Mouse (Mus musculus) forebrain, embryonic 11.5 days (tissue): ENCODE measurements at regions not wholly inside any gene's neighbourhood (a gene's known extent, or its start where the extent isn't known, plus 50 kb on each side); places are given as distances from the start of the nearest gene placed in this dataset.

Source experiments
- ATAC-seq: fragments of 200-750 bp; cut with Nextera tagmentation; replicated peaks from 2 replicates; pipeline ENCODE4 v1.8.0; 2017; ENCODE audit warnings: moderate TSS enrichment; ENCODE audit not compliant: low FRiP score
- DNase-seq: peaks from one replicate; pipeline ENCODE4 v3.0.0-alpha.2; 2017; ENCODE audit warnings: low spot score
- H3K27ac ChIP-seq: fragments of 300-500 bp; sonication (generic); 2 replicates; pipeline ENCODE4 v1.5.1; 2014; ENCODE audit warnings: low read depth, low read length
- H3K27me3 ChIP-seq: fragments of 300-500 bp; sonication (generic); 2 replicates; pipeline ENCODE4 v1.6.1; 2014; ENCODE audit warnings: mild to moderate bottlenecking, low read length, mixed read lengths; ENCODE audit not compliant: control insufficient read depth, insufficient read depth
- H3K36me3 ChIP-seq: fragments of 300-500 bp; sonication (generic); 2 replicates; pipeline ENCODE4 v1.6.1; 2014; ENCODE audit warnings: mild to moderate bottlenecking, low read length, moderate library complexity, mixed read lengths; ENCODE audit not compliant: control insufficient read depth, insufficient read depth
- H3K4me1 ChIP-seq: fragments of 300-500 bp; sonication (generic); replicated peaks from 2 replicates; pipeline ENCODE4 v1.6.1; 2014; ENCODE audit warnings: low read length, mixed read lengths; ENCODE audit not compliant: control insufficient read depth, insufficient read depth
- H3K4me2 ChIP-seq: fragments of 300-500 bp; sonication (generic); 2 replicates; pipeline ENCODE4 v1.6.1; 2014; ENCODE audit warnings: low read depth, mild to moderate bottlenecking, low read length, moderate library complexity, mixed read lengths; ENCODE audit not compliant: severe bottlenecking
- H3K4me3 ChIP-seq: fragments of 300-500 bp; sonication (generic); 2 replicates; pipeline ENCODE4 v1.5.1; 2014; ENCODE audit warnings: low read depth, low read length
- H3K9ac ChIP-seq: fragments of 300-500 bp; sonication (generic); 2 replicates; pipeline ENCODE4 v1.6.1; 2014; ENCODE audit warnings: low read length
- H3K9me3 ChIP-seq: fragments of 300-500 bp; sonication (generic); 2 replicates; pipeline ENCODE4 v1.6.1; 2016; ENCODE audit warnings: low read length, mixed read lengths; ENCODE audit not compliant: control insufficient read depth
- WGBS: fragments of 180-500 bp; shearing (Covaris S2); extraction: QIAGEN DNeasy Blood & Tissue Kit; methylation state at CpG from one replicate; pipeline ENCODE4 v1.1.7; 2014; 5-methylcytosine and 5-hydroxymethylcytosine counted together

DNA sequence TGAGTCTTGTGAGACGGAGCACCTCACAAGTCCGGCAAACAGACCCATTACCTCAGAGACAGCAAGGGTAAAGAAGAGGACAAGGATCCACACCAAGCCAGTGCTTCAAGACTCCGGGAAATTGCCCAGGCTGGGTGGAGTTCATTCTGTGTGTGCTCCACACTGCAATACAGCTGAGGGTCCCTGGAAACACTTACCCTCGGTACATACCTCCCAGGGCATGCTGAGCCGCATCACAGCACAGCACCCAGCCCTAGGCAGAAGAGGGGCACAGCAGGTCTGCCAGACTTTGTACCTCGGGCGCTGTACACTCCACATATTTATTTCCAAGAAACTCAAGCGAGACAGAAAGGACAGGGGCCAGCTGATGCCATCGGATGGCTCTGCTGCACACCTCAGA, 54.5 kb upstream of the Cmc1 start:
- H3K9me3 ChIP-seq: no peaks in the 10 kb centered on the region
- no peaks in the 10 kb centered on the region for H3K4me1 ChIP-seq
- H3K4me3 ChIP-seq: no peak overlapping the region
- DNase-seq (no peak), ATAC-seq (no peak)
- H3K4me2 ChIP-seq: no peak overlapping the region
- no peak overlapping the region for H3K9ac ChIP-seq
- H3K27ac ChIP-seq: no peak overlapping the region
- H3K27me3 ChIP-seq: no peaks in the 10 kb centered on the region
- H3K36me3 ChIP-seq: no peaks in the 10 kb centered on the region
- 94% methylated on average over 9 of the region's 9 CpGs for WGBS

DNA sequence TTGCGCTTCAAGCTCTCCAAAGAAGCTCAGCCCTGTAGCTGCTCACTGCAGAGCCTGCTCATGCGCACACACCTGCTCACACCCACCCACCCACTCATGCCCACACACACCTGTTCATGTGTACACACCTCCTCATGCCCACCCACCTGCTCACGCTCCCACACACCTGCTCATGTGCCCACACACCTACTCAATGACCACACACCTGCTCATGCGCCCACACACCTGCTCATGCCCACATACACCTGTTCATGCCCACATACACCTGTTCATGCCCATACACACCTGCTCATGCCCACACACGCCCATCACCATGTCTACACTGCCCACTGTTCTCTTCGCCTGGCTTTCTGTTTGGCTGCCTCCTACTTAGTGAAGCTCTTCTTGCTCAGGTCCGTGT, 56.5 kb upstream of the Cmc1 start:
- Histone ChIP-seq H3K4me3 (no peak overlapping the region), H3K9me3 (no peaks in the 10 kb centered on the region), H3K27me3 (no peaks in the 10 kb centered on the region), H3K4me2 (no peak overlapping the region), H3K27ac (no peak overlapping the region), H3K4me1 (no peaks in the 10 kb centered on the region), H3K9ac (no peak overlapping the region), H3K36me3 (no peaks in the 10 kb centered on the region)
- ATAC-seq (no peak), DNase-seq (no peak)
- WGBS: 87% methylated on average over 7 of the region's 7 CpGs

DNA sequence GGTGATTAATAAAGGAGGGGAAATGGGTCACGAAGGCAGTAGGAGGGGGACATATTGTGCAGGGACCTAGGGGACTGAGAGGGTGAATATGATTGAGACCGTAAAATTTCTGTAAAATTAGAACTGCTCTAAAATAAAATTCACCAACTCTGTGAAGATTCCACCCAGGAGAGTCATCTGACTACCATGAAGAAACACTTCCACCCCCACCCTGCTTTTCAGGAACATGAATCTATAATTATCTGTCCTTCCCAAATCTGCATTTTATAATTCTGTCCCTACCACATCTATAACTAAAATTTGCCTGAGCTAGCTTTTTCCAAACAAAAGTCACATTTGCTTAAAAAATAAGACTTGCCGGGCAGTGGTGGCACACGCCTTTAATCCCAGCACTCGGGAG, 69.7 kb upstream of the Cmc1 start:
- Histone ChIP-seq H3K4me1 (no peaks in the 10 kb centered on the region), H3K9me3 (no peaks in the 10 kb centered on the region; the same call in 1 of the 2 replicates), H3K36me3 (no peaks in the 10 kb centered on the region), H3K27me3 (no peaks in the 10 kb centered on the region), H3K4me3 (no peak overlapping the region), H3K4me2 (no peak overlapping the region), H3K27ac (no peak overlapping the region), H3K9ac (no peak overlapping the region)
- DNase-seq: no peak
- WGBS: 92% methylated on average over 5 of the region's 5 CpGs
- no peak for ATAC-seq

DNA sequence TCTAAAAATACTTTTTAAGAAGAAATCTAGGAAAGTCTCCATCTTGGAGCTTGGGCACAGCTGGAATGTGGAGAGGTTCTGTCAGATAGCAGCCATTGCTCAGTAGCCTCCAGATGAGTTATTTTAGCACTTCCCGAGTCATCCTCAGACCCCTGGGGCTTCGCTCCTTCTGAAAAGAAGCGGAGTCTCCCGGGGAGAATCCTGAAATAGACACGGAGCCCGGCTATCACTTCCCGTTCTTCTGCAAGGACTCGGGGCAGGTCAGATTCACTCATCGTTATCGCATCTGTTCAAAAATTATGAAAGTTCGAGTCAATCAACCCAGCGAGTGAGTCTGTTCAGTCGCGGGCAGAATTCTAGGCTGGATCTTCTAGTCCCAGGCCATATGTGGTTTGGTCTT, 71.2 kb upstream of the Cmc1 start:
- Histone ChIP-seq H3K4me3 (no peak overlapping the region), H3K9ac (no peak overlapping the region), H3K36me3 (no peaks in the 10 kb centered on the region), H3K27me3 (no peaks in the 10 kb centered on the region), H3K4me1 (no peaks in the 10 kb centered on the region), H3K9me3 (no peaks in the 10 kb centered on the region), H3K4me2 (no peak overlapping the region), H3K27ac (no peak overlapping the region)
- no peak for DNase-seq
- ATAC-seq: no peak
- 89% methylated on average over 14 of the region's 14 CpGs for WGBS

DNA sequence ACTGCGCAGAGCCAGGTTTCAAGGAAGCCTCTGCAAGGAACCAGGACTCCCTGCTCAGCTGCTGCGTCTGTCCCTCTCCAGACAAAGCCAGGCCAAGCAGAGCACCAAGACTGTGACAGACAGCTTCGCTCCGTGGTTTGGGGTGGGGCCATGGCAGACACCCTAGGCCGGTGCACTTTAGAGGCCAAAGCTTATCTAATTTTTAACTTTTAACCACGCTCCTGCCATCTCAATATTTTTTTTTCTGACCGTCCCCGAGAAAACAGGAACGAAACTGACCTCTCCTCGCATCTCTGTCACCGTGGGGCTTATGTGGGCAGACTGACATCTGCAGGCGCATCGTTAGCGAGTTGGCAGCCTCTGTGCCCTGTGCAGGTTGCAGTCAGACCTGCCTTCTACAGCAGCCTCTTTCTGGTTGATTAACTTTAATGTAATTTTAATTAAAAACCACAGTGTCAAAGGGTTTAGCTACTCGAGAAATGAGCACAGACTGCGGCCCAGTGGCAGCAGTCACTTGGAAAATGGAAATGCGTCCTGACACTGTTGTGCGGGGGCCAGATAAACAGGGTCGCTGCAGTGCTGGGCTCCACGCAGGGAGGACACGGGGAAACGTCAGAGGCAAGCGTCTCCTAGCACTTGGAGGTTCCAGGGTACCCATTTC, 77.6 kb upstream of the Cmc1 start:
- Histone ChIP-seq H3K9me3 (no peaks in the 10 kb centered on the region), H3K36me3 (no peaks in the 10 kb centered on the region), H3K4me1 (peaks cover 7% of the 10 kb centered on the region; the same call in 1 of the 2 replicates), H3K4me3 (no peak overlapping the region), H3K27ac (peak overlapping the region; percentile 37; the same call in 1 of the 2 replicates), H3K9ac (no peak overlapping the region; the same call in 1 of the 2 replicates), H3K4me2 (no peak overlapping the region), H3K27me3 (no peaks in the 10 kb centered on the region)
- 42% methylated on average over 23 of the region's 23 CpGs for WGBS
- DNase-seq (peak; percentile 54), ATAC-seq (peak; percentile 63; the same call in 1 of the 2 replicates)

DNA sequence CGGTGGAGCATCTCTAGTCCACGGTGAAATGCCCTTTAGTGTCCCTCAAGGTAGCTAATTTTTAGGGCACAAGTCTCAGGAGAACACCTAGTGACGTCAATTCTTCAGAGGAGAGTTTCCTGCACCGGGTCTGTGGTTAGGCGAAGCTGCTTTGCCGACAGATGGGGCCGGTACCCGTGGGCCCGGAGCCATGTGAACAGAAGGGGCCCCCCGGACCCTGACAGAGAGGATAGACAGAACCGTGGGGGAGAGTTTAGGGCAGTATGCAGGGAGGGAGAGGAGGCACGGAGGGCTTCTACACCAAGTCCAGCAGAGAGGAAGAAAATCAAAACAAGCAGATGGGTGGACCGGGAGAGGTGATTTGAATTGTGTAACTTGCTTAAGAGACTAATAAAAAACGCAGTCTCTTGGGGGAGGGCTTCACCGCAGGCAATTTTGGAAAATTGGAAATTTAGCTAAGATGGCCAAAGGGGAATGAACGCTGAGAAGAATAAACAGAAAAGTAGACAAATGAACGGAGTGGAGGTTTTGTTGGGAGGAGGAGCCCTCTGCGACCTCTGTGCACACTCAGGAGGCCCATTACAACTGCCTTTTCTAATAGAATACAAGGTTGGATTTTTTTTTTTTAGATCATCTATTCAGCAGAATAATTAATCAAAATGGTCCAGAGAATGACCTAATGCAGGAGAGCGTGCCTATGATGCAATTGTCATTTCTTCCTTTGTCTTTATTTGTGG, 78.9 kb upstream of the Cmc1 start:
- Histone ChIP-seq H3K27ac (peak overlapping the region; percentile 41; the same call in 1 of the 2 replicates), H3K4me3 (no peak overlapping the region), H3K36me3 (no peaks in the 10 kb centered on the region), H3K9me3 (no peaks in the 10 kb centered on the region), H3K27me3 (no peaks in the 10 kb centered on the region), H3K9ac (no peak overlapping the region), H3K4me1 (peaks cover 7% of the 10 kb centered on the region; the same call in 1 of the 2 replicates), H3K4me2 (no peak overlapping the region)
- DNase-seq: no peak
- ATAC-seq: peak; percentile 78
- 57% methylated on average over 19 of the region's 19 CpGs for WGBS

DNA sequence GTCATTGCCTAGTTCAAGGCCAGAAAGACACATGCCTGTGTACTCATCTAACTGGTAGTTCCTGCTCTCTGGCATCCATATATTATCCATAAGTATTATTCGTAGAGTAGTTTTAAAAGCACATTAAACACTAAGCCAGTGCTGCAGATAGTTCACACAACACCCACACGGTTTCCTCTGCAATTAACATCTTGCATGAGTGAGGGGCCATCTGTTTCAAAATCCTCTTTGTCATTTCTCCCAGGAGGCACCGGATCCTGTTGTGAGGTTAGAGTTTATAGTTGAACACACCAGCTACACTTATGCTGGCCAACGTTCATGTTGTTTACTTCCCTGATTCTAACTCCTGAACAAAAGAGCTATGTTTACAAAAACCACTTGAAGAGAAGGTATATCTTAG, 90.7 kb upstream of the Cmc1 start:
- Histone ChIP-seq H3K27ac (no peak overlapping the region), H3K9me3 (no peaks in the 10 kb centered on the region), H3K9ac (no peak overlapping the region), H3K4me3 (no peak overlapping the region), H3K27me3 (no peaks in the 10 kb centered on the region), H3K4me2 (no peak overlapping the region), H3K36me3 (no peaks in the 10 kb centered on the region), H3K4me1 (no peaks in the 10 kb centered on the region)
- WGBS: 77% methylated on average over 4 of the region's 4 CpGs
- ATAC-seq (no peak), DNase-seq (no peak)

DNA sequence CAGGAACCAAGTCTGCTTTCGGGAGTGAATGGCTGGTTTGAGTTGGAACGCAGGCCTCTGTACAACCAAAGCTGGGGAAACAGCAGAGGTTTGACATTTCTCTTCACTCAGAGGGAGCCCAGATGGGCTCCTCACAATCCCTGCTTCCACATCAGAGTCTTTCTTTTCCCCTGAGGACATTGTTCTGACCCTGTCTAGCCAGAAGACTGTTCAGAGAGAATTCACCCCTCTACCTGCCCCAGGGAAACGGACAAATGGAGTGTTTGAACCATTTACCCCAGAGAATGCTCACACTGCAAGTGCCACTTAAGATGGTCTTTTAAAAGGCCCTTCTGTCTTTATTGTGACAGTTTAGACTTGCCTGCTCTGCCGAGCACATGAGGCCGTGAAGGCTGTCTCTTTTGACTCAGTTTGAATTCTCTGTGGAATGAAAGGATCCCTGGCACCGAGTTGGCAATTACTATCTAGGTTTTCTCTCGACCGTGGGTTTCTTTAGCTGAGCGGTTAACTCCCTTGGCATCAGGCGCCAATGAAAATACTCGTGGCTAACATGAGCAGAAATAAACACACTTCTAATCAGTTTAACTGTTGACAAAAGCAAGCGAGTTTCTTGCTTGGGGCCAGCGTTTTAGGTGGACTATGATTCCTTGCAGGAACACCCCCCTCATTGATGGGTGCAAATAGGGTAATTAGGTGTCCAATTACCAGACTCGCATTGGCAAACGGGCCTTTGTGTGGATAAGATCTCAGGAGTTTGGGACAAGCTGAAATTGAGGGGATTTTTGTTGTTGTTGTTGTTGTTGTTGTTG, 97.0 kb upstream of the Cmc1 start:
- Histone ChIP-seq H3K9me3 (no peaks in the 10 kb centered on the region), H3K4me2 (no peak overlapping the region; the same call in 1 of the 2 replicates), H3K27me3 (peaks cover 4% of the 10 kb centered on the region; the same call in 1 of the 2 replicates), H3K9ac (no peak overlapping the region), H3K4me3 (no peak overlapping the region), H3K36me3 (no peaks in the 10 kb centered on the region), H3K4me1 (no peaks in the 10 kb centered on the region; the same call in 1 of the 2 replicates), H3K27ac (0 out of 2 replicates have a peak overlapping the region, but pooled peaks have one; percentile 9)
- ATAC-seq (peak; percentile 63), DNase-seq (no peak)
- WGBS: 22% methylated on average over 15 of the region's 15 CpGs
